Mouse (Mus musculus): ENCODE results near the gene Ttc22. TPM values are rescaled to one million over a fixed set of nuclear protein-coding genes. Genes with fewer than 3 reads are reported as not detected.

Ttc22 gene
- polyA plus RNA-seq, 1 experiment: 0.04 TPM

GRCm38 (mm10) chr4:106600770-106601169, 21.5 kb upstream of the Ttc22 start:
- no peaks in the 10 kb centered on the region for H3K36me3 ChIP-seq (ENCODE audit: control insufficient read depth, insufficient read depth)
- H3ac ChIP-seq (ENCODE audit: control insufficient read depth, insufficient read length): no peak overlapping the region
- no peak overlapping the region for H3K4me2 ChIP-seq (ENCODE audit: low read depth)
- TF ChIP-seq E2F4 (IDR thresholded peaks at IDR 0.05; ENCODE audit: insufficient read depth) (no peak), TCF3 (IDR thresholded peaks at IDR 0.05; ENCODE audit: insufficient read length, low read depth) (no peak), POLR2A (IDR thresholded peaks at IDR 0.05; ENCODE audit: insufficient read length, low read depth) (no peak), REST (IDR thresholded peaks at IDR 0.05; ENCODE audit: insufficient read depth, insufficient read length) (no peak), USF1 (IDR thresholded peaks at IDR 0.05; ENCODE audit: low read depth) (no peak), POLR2AphosphoS2 (IDR thresholded peaks at IDR 0.05; ENCODE audit: insufficient read length, low read depth) (no peak)
- no peaks in the 10 kb centered on the region for H3K79me2 ChIP-seq (ENCODE audit: control insufficient read depth, insufficient read depth)
- H3K27me3 ChIP-seq (ENCODE audit: control insufficient read depth, insufficient read depth, insufficient read length): no peaks in the 10 kb centered on the region
- no peak overlapping the region for H3K4me3 ChIP-seq

- Histone ChIP-seq H3K4me2 (ENCODE audit: low read depth) (no peak overlapping the region), H3K36me3 (ENCODE audit: control insufficient read depth, insufficient read depth) (no peaks in the 10 kb centered on the region), H3K79me2 (ENCODE audit: control insufficient read depth, insufficient read depth) (no peaks in the 10 kb centered on the region), H3K27me3 (ENCODE audit: control insufficient read depth, insufficient read depth, insufficient read length) (no peaks in the 10 kb centered on the region), H3K4me3 (no peak overlapping the region), H3ac (ENCODE audit: control insufficient read depth, insufficient read length) (no peak overlapping the region)
- TF ChIP-seq E2F4 (IDR thresholded peaks at IDR 0.05; ENCODE audit: insufficient read depth): no peak
- no peak for TF ChIP-seq MYOG (IDR thresholded peaks at IDR 0.05; ENCODE audit: control insufficient read depth in 1 of 3, insufficient read depth in 1 of 3, insufficient read length in 2 of 3, low read depth in 2 of 3)
- TF ChIP-seq REST (IDR thresholded peaks at IDR 0.05; ENCODE audit: insufficient read depth, insufficient read length): no peak
- TF ChIP-seq USF1 (IDR thresholded peaks at IDR 0.05; ENCODE audit: low read depth): no peak
- no peak for TF ChIP-seq CEBPB (IDR thresholded peaks at IDR 0.05; ENCODE audit: insufficient read depth, poor library complexity, severe bottlenecking)
- TF ChIP-seq TCF3 (IDR thresholded peaks at IDR 0.05; ENCODE audit: insufficient read length, low read depth): no peak
- no peak for TF ChIP-seq POLR2A (IDR thresholded peaks at IDR 0.05; ENCODE audit: insufficient read length, low read depth)
- no peak for TF ChIP-seq MAX (IDR thresholded peaks at IDR 0.05; ENCODE audit: low read depth)
- TF ChIP-seq SRF (IDR thresholded peaks at IDR 0.05; ENCODE audit: control insufficient read depth, insufficient read length, low read depth): no peak
- TF ChIP-seq TCF12 (IDR thresholded peaks at IDR 0.05; ENCODE audit: insufficient read depth, poor library complexity, severe bottlenecking): no peak
- TF ChIP-seq POLR2AphosphoS2 (IDR thresholded peaks at IDR 0.05; ENCODE audit: insufficient read length, low read depth): no peak
- no peak for TF ChIP-seq MYOD1 (IDR thresholded peaks at IDR 0.05; ENCODE audit: control insufficient read depth in 1 of 3, insufficient read length in 2 of 3, low read depth in 2 of 3)
These were observed 15.3 kb upstream of the Ttc22 start for GRCm38 (mm10) chr4:106606639-106607554.

- TF ChIP-seq REST (IDR thresholded peaks at IDR 0.05; ENCODE audit: insufficient read depth, insufficient read length) (no peak), TCF12 (IDR thresholded peaks at IDR 0.05; ENCODE audit: insufficient read depth, poor library complexity, severe bottlenecking) (no peak), POLR2AphosphoS2 (IDR thresholded peaks at IDR 0.05; ENCODE audit: insufficient read length, low read depth) (no peak), USF1 (IDR thresholded peaks at IDR 0.05; ENCODE audit: low read depth) (no peak), POLR2A (IDR thresholded peaks at IDR 0.05; ENCODE audit: insufficient read length, low read depth) (no peak), E2F4 (IDR thresholded peaks at IDR 0.05; ENCODE audit: insufficient read depth) (no peak), MYOD1 (IDR thresholded peaks at IDR 0.05; ENCODE audit: control insufficient read depth in 1 of 3, insufficient read length in 2 of 3, low read depth in 2 of 3) (no peak), TCF3 (IDR thresholded peaks at IDR 0.05; ENCODE audit: insufficient read length, low read depth) (no peak), MYOG (IDR thresholded peaks at IDR 0.05; ENCODE audit: control insufficient read depth in 1 of 3, insufficient read depth in 1 of 3, insufficient read length in 2 of 3, low read depth in 2 of 3) (no peak), CEBPB (IDR thresholded peaks at IDR 0.05; ENCODE audit: insufficient read depth, poor library complexity, severe bottlenecking) (no peak), SRF (IDR thresholded peaks at IDR 0.05; ENCODE audit: control insufficient read depth, insufficient read length, low read depth) (no peak), MAX (IDR thresholded peaks at IDR 0.05; ENCODE audit: low read depth) (no peak)
- Histone ChIP-seq H3K79me2 (ENCODE audit: control insufficient read depth, insufficient read depth) (no peaks in the 10 kb centered on the region), H3K4me3 (no peak overlapping the region), H3ac (ENCODE audit: control insufficient read depth, insufficient read length) (no peak overlapping the region), H3K36me3 (ENCODE audit: control insufficient read depth, insufficient read depth) (no peaks in the 10 kb centered on the region), H3K4me2 (ENCODE audit: low read depth) (no peak overlapping the region), H3K27me3 (ENCODE audit: control insufficient read depth, insufficient read depth, insufficient read length) (no peaks in the 10 kb centered on the region)
These were observed 14.3 kb upstream of the Ttc22 start for GRCm38 (mm10) chr4:106607905-106608304.

- H3K4me2 ChIP-seq (ENCODE audit: low read depth): no peak overlapping the region
- no peak for TF ChIP-seq TCF3 (IDR thresholded peaks at IDR 0.05; ENCODE audit: insufficient read length, low read depth)
- TF ChIP-seq MYOD1 (IDR thresholded peaks at IDR 0.05; ENCODE audit: control insufficient read depth in 1 of 3, insufficient read length in 2 of 3, low read depth in 2 of 3): no peak
- TF ChIP-seq POLR2AphosphoS2 (IDR thresholded peaks at IDR 0.05; ENCODE audit: insufficient read length, low read depth): no peak
- no peak for TF ChIP-seq REST (IDR thresholded peaks at IDR 0.05; ENCODE audit: insufficient read depth, insufficient read length)
- TF ChIP-seq MAX (IDR thresholded peaks at IDR 0.05; ENCODE audit: low read depth): no peak
- no peak for TF ChIP-seq MYOG (IDR thresholded peaks at IDR 0.05; ENCODE audit: control insufficient read depth in 1 of 3, insufficient read depth in 1 of 3, insufficient read length in 2 of 3, low read depth in 2 of 3)
- no peak for TF ChIP-seq TCF12 (IDR thresholded peaks at IDR 0.05; ENCODE audit: insufficient read depth, poor library complexity, severe bottlenecking)
- TF ChIP-seq SRF (IDR thresholded peaks at IDR 0.05; ENCODE audit: control insufficient read depth, insufficient read length, low read depth): no peak
- TF ChIP-seq CEBPB (IDR thresholded peaks at IDR 0.05; ENCODE audit: insufficient read depth, poor library complexity, severe bottlenecking): no peak
- no peak for TF ChIP-seq E2F4 (IDR thresholded peaks at IDR 0.05; ENCODE audit: insufficient read depth)
- no peak for TF ChIP-seq POLR2A (IDR thresholded peaks at IDR 0.05; ENCODE audit: insufficient read length, low read depth)
- no peak for TF ChIP-seq USF1 (IDR thresholded peaks at IDR 0.05; ENCODE audit: low read depth)
- H3K36me3 ChIP-seq (ENCODE audit: control insufficient read depth, insufficient read depth): no peaks in the 10 kb centered on the region
- no peak overlapping the region for H3ac ChIP-seq (ENCODE audit: control insufficient read depth, insufficient read length)
- H3K4me3 ChIP-seq: no peak overlapping the region
- H3K27me3 ChIP-seq (ENCODE audit: control insufficient read depth, insufficient read depth, insufficient read length): no peaks in the 10 kb centered on the region
- no peaks in the 10 kb centered on the region for H3K79me2 ChIP-seq (ENCODE audit: control insufficient read depth, insufficient read depth)
These were observed 9.1 kb upstream of the Ttc22 start for GRCm38 (mm10) chr4:106613105-106613504.
